Mouse (Mus musculus) hindbrain, embryonic 11.5 days (tissue): ENCODE measurements around the gene Cacybp. TPM values are rescaled to one million over a fixed set of nuclear protein-coding genes. Genes with fewer than 3 reads are reported as not detected.

ENCODE experiments used
- ATAC-seq: fragments of 200-750 bp; cut with Nextera tagmentation; 2 replicates; pipeline ENCODE4 v1.8.0; 2017; ENCODE audit warnings: mild to moderate bottlenecking, moderate TSS enrichment, moderate library complexity; ENCODE audit not compliant: low FRiP score
- DNase-seq: peaks from one replicate; pipeline ENCODE4 v3.0.0-alpha.2; 2015; ENCODE audit warnings: low spot score
- H3K27ac ChIP-seq: fragments of 300-500 bp; sonication (generic); 2 replicates; pipeline ENCODE4 v1.5.1; 2014; ENCODE audit warnings: mild to moderate bottlenecking, low read depth, low read length
- H3K27me3 ChIP-seq: fragments of 300-500 bp; sonication (generic); 2 replicates; pipeline ENCODE4 v1.6.1; 2014; ENCODE audit warnings: mild to moderate bottlenecking, low read length, moderate library complexity, mixed read lengths; ENCODE audit not compliant: control insufficient read depth, insufficient read depth
- H3K36me3 ChIP-seq: fragments of 300-500 bp; sonication (generic); 2 replicates; pipeline ENCODE4 v1.6.1; 2014; ENCODE audit warnings: mild to moderate bottlenecking, low read length, moderate library complexity, mixed read lengths; ENCODE audit not compliant: control insufficient read depth, insufficient read depth
- H3K4me1 ChIP-seq: fragments of 300-500 bp; sonication (generic); replicated peaks from 2 replicates; pipeline ENCODE4 v1.6.1; 2014; ENCODE audit warnings: low read length, mixed read lengths; ENCODE audit not compliant: control insufficient read depth, insufficient read depth
- H3K4me2 ChIP-seq: fragments of 300-500 bp; sonication (generic); replicated peaks from 2 replicates; pipeline ENCODE4 v1.6.1; 2014; ENCODE audit warnings: mild to moderate bottlenecking, low read depth, low read length
- H3K4me3 ChIP-seq: fragments of 300-500 bp; sonication (generic); 2 replicates; pipeline ENCODE4 v1.5.1; 2014; ENCODE audit warnings: low read depth, low read length
- H3K9ac ChIP-seq: fragments of 300-500 bp; sonication (generic); 2 replicates; pipeline ENCODE4 v1.6.1; 2014; ENCODE audit warnings: low read depth, low read length
- H3K9me3 ChIP-seq: fragments of 300-500 bp; sonication (generic); 2 replicates; pipeline ENCODE4 v1.6.1; 2016; ENCODE audit warnings: low read length; ENCODE audit not compliant: control insufficient read depth
- WGBS: fragments of 180-500 bp; shearing (Covaris S2); extraction: QIAGEN DNeasy Blood & Tissue Kit; methylation state at CpG from one replicate; pipeline ENCODE4 v1.1.7; 2014; 5-methylcytosine and 5-hydroxymethylcytosine counted together
- polyA plus RNA-seq: library from polyadenylated mRNA; unstranded; fragments of >200 nt; fragmentation: Nextera tagmentation; extraction: Ambion mirVana; gene quantifications from 2 replicates; pipeline ENCODE4 v1.2.1, GENCODE M21; 2014

Cacybp gene
- polyA plus RNA-seq, 1 experiment from 2014 or later: 299 TPM

- no peak overlapping the region for H3K27ac ChIP-seq
- H3K36me3 ChIP-seq: no peaks in the 10 kb centered on the region
- WGBS: 80% methylated on average over 3 of the region's 3 CpGs
- no peaks in the 10 kb centered on the region for H3K9me3 ChIP-seq
- H3K9ac ChIP-seq: no peak overlapping the region
- H3K4me1 ChIP-seq: no peaks in the 10 kb centered on the region
- H3K4me2 ChIP-seq: no peak overlapping the region
- no peak overlapping the region for H3K4me3 ChIP-seq
- DNase-seq (no peak), ATAC-seq (no peak)
- H3K27me3 ChIP-seq: no peaks in the 10 kb centered on the region
These were observed 37.1 kb upstream of the Cacybp start for GRCm38 (mm10) chr1:160249786-160250185.

GRCm38 (mm10) chr1:160247473-160247872 is 34.8 kb upstream of the Cacybp start:
- Histone ChIP-seq H3K4me1 (no peaks in the 10 kb centered on the region), H3K36me3 (no peaks in the 10 kb centered on the region), H3K9ac (no peak overlapping the region), H3K4me2 (no peak overlapping the region), H3K27me3 (no peaks in the 10 kb centered on the region), H3K9me3 (no peaks in the 10 kb centered on the region), H3K4me3 (no peak overlapping the region), H3K27ac (no peak overlapping the region)
- WGBS: 81% methylated on average over 9 of the region's 9 CpGs
- ATAC-seq (no peak), DNase-seq (no peak)

- WGBS: 84% methylated on average over 4 of the region's 4 CpGs
- ATAC-seq (no peak), DNase-seq (no peak)
- no peak overlapping the region for H3K4me2 ChIP-seq
- H3K9me3 ChIP-seq: no peaks in the 10 kb centered on the region
- no peaks in the 10 kb centered on the region for H3K4me1 ChIP-seq
- no peak overlapping the region for H3K27ac ChIP-seq
- no peak overlapping the region for H3K9ac ChIP-seq
- no peaks in the 10 kb centered on the region for H3K36me3 ChIP-seq
- no peak overlapping the region for H3K4me3 ChIP-seq
- no peaks in the 10 kb centered on the region for H3K27me3 ChIP-seq
These were observed 34.2 kb upstream of the Cacybp start for GRCm38 (mm10) chr1:160246844-160247243.

- WGBS: 75% methylated on average over 2 of the region's 2 CpGs
- H3K9me3 ChIP-seq: no peaks in the 10 kb centered on the region
- no peak overlapping the region for H3K9ac ChIP-seq
- H3K4me1 ChIP-seq: no peaks in the 10 kb centered on the region
- H3K36me3 ChIP-seq: no peaks in the 10 kb centered on the region
- H3K4me2 ChIP-seq: no peak overlapping the region
- H3K27me3 ChIP-seq: no peaks in the 10 kb centered on the region
- no peak for DNase-seq
- no peak overlapping the region for H3K4me3 ChIP-seq
- ATAC-seq: no peak
- no peak overlapping the region for H3K27ac ChIP-seq
These were observed 33.3 kb upstream of the Cacybp start for GRCm38 (mm10) chr1:160245954-160246353.

- DNase-seq (no peak), ATAC-seq (no peak)
- H3K9ac ChIP-seq: no peak overlapping the region
- no peaks in the 10 kb centered on the region for H3K9me3 ChIP-seq
- H3K27ac ChIP-seq: no peak overlapping the region
- H3K36me3 ChIP-seq: no peaks in the 10 kb centered on the region
- 94% methylated on average over 5 of the region's 5 CpGs for WGBS
- no peaks in the 10 kb centered on the region for H3K4me1 ChIP-seq
- H3K27me3 ChIP-seq: no peaks in the 10 kb centered on the region
- no peak overlapping the region for H3K4me3 ChIP-seq
- no peak overlapping the region for H3K4me2 ChIP-seq
These were observed 32.0 kb upstream of the Cacybp start for GRCm38 (mm10) chr1:160244689-160245088.

- WGBS: 86% methylated on average over 2 of the region's 2 CpGs
- Histone ChIP-seq H3K36me3 (no peaks in the 10 kb centered on the region), H3K4me3 (no peak overlapping the region), H3K9ac (no peak overlapping the region), H3K4me2 (no peak overlapping the region), H3K9me3 (no peaks in the 10 kb centered on the region), H3K4me1 (no peaks in the 10 kb centered on the region), H3K27ac (no peak overlapping the region), H3K27me3 (no peaks in the 10 kb centered on the region)
- ATAC-seq (no peak), DNase-seq (no peak)
These were observed 27.4 kb upstream of the Cacybp start for GRCm38 (mm10) chr1:160240091-160240490.

GRCm38 (mm10) chr1:160238852-160239443 is 26.3 kb upstream of the Cacybp start:
- no peak overlapping the region for H3K9ac ChIP-seq
- H3K4me2 ChIP-seq: no peak overlapping the region
- no peak for ATAC-seq
- DNase-seq: no peak
- H3K27me3 ChIP-seq: no peaks in the 10 kb centered on the region
- H3K4me3 ChIP-seq: no peak overlapping the region
- H3K9me3 ChIP-seq: no peaks in the 10 kb centered on the region
- WGBS: 86% methylated on average over 1 of the region's 1 CpGs
- H3K27ac ChIP-seq: no peak overlapping the region
- no peaks in the 10 kb centered on the region for H3K36me3 ChIP-seq
- H3K4me1 ChIP-seq: no peaks in the 10 kb centered on the region

GRCm38 (mm10) chr1:160237981-160238380 is 25.3 kb upstream of the Cacybp start:
- Histone ChIP-seq H3K4me1 (no peaks in the 10 kb centered on the region), H3K4me3 (no peak overlapping the region), H3K36me3 (no peaks in the 10 kb centered on the region), H3K27me3 (no peaks in the 10 kb centered on the region), H3K9me3 (no peaks in the 10 kb centered on the region), H3K9ac (no peak overlapping the region), H3K27ac (no peak overlapping the region), H3K4me2 (no peak overlapping the region)
- DNase-seq (no peak), ATAC-seq (no peak)
- WGBS: 93% methylated on average over 2 of the region's 2 CpGs

- no peaks in the 10 kb centered on the region for H3K27me3 ChIP-seq
- no peak for DNase-seq
- H3K9ac ChIP-seq: no peak overlapping the region
- no peak overlapping the region for H3K27ac ChIP-seq
- no peaks in the 10 kb centered on the region for H3K9me3 ChIP-seq
- no peak overlapping the region for H3K4me2 ChIP-seq
- no peak for ATAC-seq
- H3K4me3 ChIP-seq: no peak overlapping the region
- no peaks in the 10 kb centered on the region for H3K36me3 ChIP-seq
- no peaks in the 10 kb centered on the region for H3K4me1 ChIP-seq
These were observed 21.2 kb upstream of the Cacybp start for GRCm38 (mm10) chr1:160233921-160234320.
